Mouse (Mus musculus) stomach, postnatal 0 days (tissue): Measurements from ENCODE around the gene Ppp1r16b. TPM values are rescaled to one million over a fixed set of nuclear protein-coding genes. Genes with fewer than 3 reads are reported as not detected.

Source experiments
- ATAC-seq: fragments of 200-750 bp; cut with Nextera tagmentation; 2 replicates; pipeline ENCODE4 v1.8.0; 2017; ENCODE audit not compliant: low FRiP score, low TSS enrichment
- DNase-seq: peaks from one replicate; pipeline ENCODE4 v3.0.0-alpha.2; 2016; ENCODE audit warnings: low spot score
- H3K27ac ChIP-seq: fragments of 300-500 bp; sonication (generic); replicated peaks from 2 replicates; pipeline ENCODE4 v1.5.1; 2014; ENCODE audit warnings: mild to moderate bottlenecking, control low read depth
- H3K27me3 ChIP-seq: fragments of 300-500 bp; sonication (generic); 2 replicates; pipeline ENCODE4 v1.6.1; 2014; ENCODE audit warnings: low read length; ENCODE audit not compliant: control insufficient read depth, insufficient read depth
- H3K36me3 ChIP-seq: fragments of 300-500 bp; sonication (generic); 2 replicates; pipeline ENCODE4 v1.6.1; 2014; ENCODE audit warnings: low read length, mixed read lengths; ENCODE audit not compliant: control insufficient read depth, insufficient read depth
- H3K4me1 ChIP-seq: fragments of 300-500 bp; sonication (generic); replicated peaks from 2 replicates; pipeline ENCODE4 v1.6.1; 2014; ENCODE audit warnings: antibody characterized with exemption; ENCODE audit not compliant: control insufficient read depth, insufficient read depth
- H3K4me2 ChIP-seq: fragments of 300-500 bp; sonication (generic); replicated peaks from 2 replicates; pipeline ENCODE4 v1.6.1; 2014; ENCODE audit warnings: low read depth, mild to moderate bottlenecking, control low read depth, moderate library complexity
- H3K4me3 ChIP-seq: fragments of 300-500 bp; sonication (generic); 2 replicates; pipeline ENCODE4 v1.5.1; 2014; ENCODE audit warnings: low read depth, low read length, control low read depth
- H3K9ac ChIP-seq: fragments of 300-500 bp; sonication (generic); 2 replicates; pipeline ENCODE4 v1.6.1; 2014; ENCODE audit warnings: mild to moderate bottlenecking, low read length, control low read depth, mixed read lengths
- H3K9me3 ChIP-seq: fragments of 300-500 bp; sonication (generic); 2 replicates; pipeline ENCODE4 v1.6.1; 2016; ENCODE audit warnings: low read length; ENCODE audit not compliant: control insufficient read depth
- CTCF ChIP-seq: IDR thresholded peaks from 2 replicates; pipeline ENCODE4 v1.5.1; 2016; ENCODE audit warnings: antibody characterized with exemption, low read depth, mild to moderate bottlenecking, moderate library complexity
- EP300 ChIP-seq: optimal IDR thresholded peaks from 2 replicates; pipeline ENCODE3; 2016; ENCODE audit warnings: antibody characterized with exemption
- WGBS: fragments of 180-500 bp; shearing (Covaris S2); extraction: QIAGEN DNeasy Blood & Tissue Kit; methylation state at CpG from one replicate; pipeline ENCODE4 v1.1.7; 2014; 5-methylcytosine and 5-hydroxymethylcytosine counted together
- polyA plus RNA-seq: library from polyadenylated mRNA; unstranded; fragments of >200 nt; fragmentation: Nextera tagmentation; extraction: Ambion mirVana; gene quantifications from 2 replicates; pipeline ENCODE4 v1.2.1, GENCODE M21; 2015

Gene Ppp1r16b
- polyA plus RNA-seq, 1 experiment from 2014 or later, result 2.1 TPM

- WGBS, result 54% methylated on average over 13 of the region's 13 CpGs
- ATAC-seq, result no peak
- no peak for DNase-seq
- H3K9ac ChIP-seq, result no peak overlapping the region
- H3K4me2 ChIP-seq, result no peak overlapping the region
- no peak overlapping the region for H3K27ac ChIP-seq
- H3K9me3 ChIP-seq, result no peaks in the 10 kb centered on the region
- no peak overlapping the region for H3K4me3 ChIP-seq
- H3K27me3 ChIP-seq, result peaks cover 14% of the 10 kb centered on the region; the same call in 1 of the 2 replicates
- H3K36me3 ChIP-seq, result no peaks in the 10 kb centered on the region
- H3K4me1 ChIP-seq, result peaks cover 3% of the 10 kb centered on the region; the same call in 1 of the 2 replicates
- TF ChIP-seq CTCF (no peak), EP300 (no peak)
Observed at GRCm38 (mm10) chr2:158669199-158670195, 4.3 kb downstream of the Ppp1r16b start.

DNA sequence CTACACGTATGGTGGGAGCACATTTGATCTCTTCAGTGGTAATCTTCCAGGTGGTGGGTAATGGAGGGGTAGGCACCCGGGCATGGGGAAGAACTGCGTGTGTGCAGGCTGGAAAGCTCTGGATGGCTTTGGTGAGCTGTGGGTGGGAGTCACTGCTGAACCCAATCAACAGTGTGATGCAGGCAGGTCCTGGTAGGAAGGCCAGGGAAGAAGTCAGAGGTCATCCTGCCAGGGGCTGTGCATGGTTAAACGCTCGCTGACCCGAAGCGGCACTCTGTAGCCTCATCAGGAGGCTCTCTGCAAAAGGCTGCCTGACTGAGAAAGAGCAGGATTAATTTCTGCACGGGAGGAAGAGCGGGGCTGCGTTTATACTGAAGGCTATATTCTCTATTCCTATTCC is 5.4 kb downstream of the Ppp1r16b start:
- ATAC-seq (no peak), DNase-seq (no peak)
- Histone ChIP-seq H3K9ac (no peak overlapping the region), H3K4me1 (peaks cover 3% of the 10 kb centered on the region; the same call in 1 of the 2 replicates), H3K36me3 (no peaks in the 10 kb centered on the region), H3K4me3 (no peak overlapping the region), H3K9me3 (no peaks in the 10 kb centered on the region), H3K27me3 (peaks cover 14% of the 10 kb centered on the region; the same call in 1 of the 2 replicates), H3K27ac (no peak overlapping the region), H3K4me2 (no peak overlapping the region)
- TF ChIP-seq CTCF (no peak), EP300 (no peak)
- 52% methylated on average over 10 of the region's 10 CpGs for WGBS

GRCm38 (mm10) chr2:158672829-158673228 is 7.6 kb downstream of the Ppp1r16b start:
- WGBS, result 24% methylated on average over 6 of the region's 6 CpGs
- H3K9ac ChIP-seq, result no peak overlapping the region
- H3K36me3 ChIP-seq, result no peaks in the 10 kb centered on the region
- H3K27ac ChIP-seq, result no peak overlapping the region
- H3K9me3 ChIP-seq, result no peaks in the 10 kb centered on the region
- H3K4me2 ChIP-seq, result no peak overlapping the region
- H3K27me3 ChIP-seq, result peaks cover 5% of the 10 kb centered on the region; the same call in 1 of the 2 replicates
- DNase-seq (no peak), ATAC-seq (no peak; the same call in 1 of the 2 replicates)
- H3K4me3 ChIP-seq, result no peak overlapping the region
- peaks cover 2% of the 10 kb centered on the region; the same call in 1 of the 2 replicates for H3K4me1 ChIP-seq
- no peak for TF ChIP-seq CTCF
- no peak for TF ChIP-seq EP300

DNA sequence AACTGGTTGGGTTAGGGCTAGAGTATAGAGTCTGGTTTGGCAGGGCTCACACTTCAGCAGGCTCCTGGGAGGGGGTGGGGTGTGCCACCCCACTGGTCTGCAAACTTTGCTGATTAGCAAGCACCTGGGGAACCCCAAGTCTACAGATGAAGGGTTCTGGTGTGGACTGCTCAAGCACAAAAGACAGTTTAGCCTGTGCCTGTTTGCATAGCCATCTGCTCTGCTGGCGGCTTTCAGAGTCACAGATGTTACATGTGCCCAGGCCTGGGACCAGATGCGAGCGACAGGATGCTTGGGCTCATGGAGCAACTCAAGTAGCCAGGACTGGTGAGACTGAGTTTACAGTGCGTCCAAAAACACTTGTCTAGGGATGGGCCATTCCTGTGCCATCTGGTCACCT is 8.3 kb downstream of the Ppp1r16b start:
- H3K27ac ChIP-seq, result no peak overlapping the region
- 60% methylated on average over 4 of the region's 4 CpGs for WGBS
- ATAC-seq, result no peak
- H3K27me3 ChIP-seq, result peaks cover 3% of the 10 kb centered on the region; the same call in 1 of the 2 replicates
- H3K36me3 ChIP-seq, result no peaks in the 10 kb centered on the region
- H3K4me3 ChIP-seq, result no peak overlapping the region
- TF ChIP-seq EP300, result no peak
- TF ChIP-seq CTCF, result no peak
- no peak overlapping the region for H3K9ac ChIP-seq
- no peak overlapping the region for H3K4me2 ChIP-seq
- DNase-seq, result no peak
- no peaks in the 10 kb centered on the region for H3K9me3 ChIP-seq
- no peaks in the 10 kb centered on the region for H3K4me1 ChIP-seq

DNA sequence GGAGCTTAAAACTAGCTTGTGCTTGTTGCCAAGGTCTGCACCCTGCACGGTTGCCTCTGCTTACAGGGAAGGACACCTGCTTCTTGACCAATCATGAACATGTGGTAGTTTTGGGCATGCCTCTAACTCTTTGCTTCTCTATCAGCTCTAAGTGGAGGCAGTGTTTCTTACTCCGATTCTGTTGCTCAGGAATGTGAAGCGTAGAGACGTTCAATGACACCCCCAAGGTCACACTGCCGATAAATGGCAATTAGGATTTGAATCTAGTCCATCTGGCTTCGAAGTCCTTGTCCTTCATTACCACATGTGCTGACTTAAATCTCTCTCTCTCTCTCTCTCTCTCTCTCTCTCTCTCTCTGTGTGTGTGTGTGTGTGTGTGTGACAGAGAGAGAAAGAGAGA is 8.9 kb downstream of the Ppp1r16b start:
- 66% methylated on average over 6 of the region's 6 CpGs for WGBS
- H3K36me3 ChIP-seq, result no peaks in the 10 kb centered on the region
- H3K27me3 ChIP-seq, result no peaks in the 10 kb centered on the region

GRCm38 (mm10) chr2:158674759-158675158 is 9.6 kb downstream of the Ppp1r16b start:
- no peak overlapping the region for H3K9ac ChIP-seq
- no peak overlapping the region for H3K4me2 ChIP-seq
- H3K27me3 ChIP-seq, result no peaks in the 10 kb centered on the region
- DNase-seq (no peak), ATAC-seq (no peak)
- 79% methylated on average over 7 of the region's 7 CpGs for WGBS
- H3K4me1 ChIP-seq, result no peaks in the 10 kb centered on the region
- TF ChIP-seq EP300 (no peak), CTCF (no peak)
- H3K36me3 ChIP-seq, result no peaks in the 10 kb centered on the region
- H3K9me3 ChIP-seq, result no peaks in the 10 kb centered on the region
- no peak overlapping the region for H3K27ac ChIP-seq
- no peak overlapping the region for H3K4me3 ChIP-seq

More for the DNA sequence above, 8.9 kb downstream of the Ppp1r16b start:
- H3K9ac ChIP-seq, result no peak overlapping the region
- no peak for DNase-seq
- no peaks in the 10 kb centered on the region for H3K9me3 ChIP-seq
- no peak for TF ChIP-seq EP300
- TF ChIP-seq CTCF, result no peak
- ATAC-seq, result no peak
- H3K27ac ChIP-seq, result no peak overlapping the region
- no peak overlapping the region for H3K4me2 ChIP-seq
- H3K4me1 ChIP-seq, result no peaks in the 10 kb centered on the region
- no peak overlapping the region for H3K4me3 ChIP-seq
